Mouse (Mus musculus) ES-E14 (cell line): ENCODE measurements around the gene Shisa7. TPM values are rescaled to one million over a fixed set of nuclear protein-coding genes. Genes with fewer than 3 reads are reported as not detected.

Source experiments
- DNase-seq: peaks from one replicate; pipeline ENCODE4 v3.0.0-alpha.2; 2013; ENCODE audit warnings: low read depth, low spot score
- H3K27ac ChIP-seq: 2 replicates; pipeline ENCODE4 v1.5.1; 2012; ENCODE audit warnings: low read depth, mild to moderate bottlenecking, low read length, moderate library complexity, mixed read lengths; ENCODE audit not compliant: poor library complexity, insufficient read depth, severe bottlenecking
- H3K36me3 ChIP-seq: 2 replicates; pipeline ENCODE4 v1.6.1; 2012; ENCODE audit warnings: mild to moderate bottlenecking, low read length, moderate library complexity, mixed read lengths; ENCODE audit not compliant: control insufficient read depth, poor library complexity, insufficient read depth, severe bottlenecking
- H3K4me1 ChIP-seq, 2 experiments: fragments of 150-350 bp in 1 of 2; sonication (generic) in 1 of 2; 2 replicates each; pipeline ENCODE4 v1.6.1; 2012; ENCODE audit warnings: low read length in 2 of 2, mild to moderate bottlenecking in 1 of 2, mixed read lengths in 1 of 2; ENCODE audit not compliant: control insufficient read depth in 2 of 2, insufficient read depth in 2 of 2, poor library complexity in 1 of 2
- H3K4me3 ChIP-seq, 2 experiments: fragments of 150-350 bp in 1 of 2; sonication (generic) in 1 of 2; 2 replicates each; pipeline ENCODE4 v1.5.1; 2012; ENCODE audit warnings: low read length in 2 of 2, low read depth in 1 of 2, mild to moderate bottlenecking in 1 of 2, mixed read lengths in 1 of 2; ENCODE audit not compliant: insufficient read depth in 1 of 2, poor library complexity in 1 of 2, severe bottlenecking in 1 of 2
- H3K9ac ChIP-seq: 2 replicates; pipeline ENCODE4 v1.6.1; 2012; ENCODE audit warnings: low read depth, mild to moderate bottlenecking, low read length, mixed read lengths; ENCODE audit not compliant: poor library complexity, insufficient read depth, severe bottlenecking
- H3K9me3 ChIP-seq: fragments of 150-350 bp; sonication (generic); 2 replicates; pipeline ENCODE4 v1.6.1; 2012; ENCODE audit warnings: low read depth, mild to moderate bottlenecking, low read length; ENCODE audit not compliant: control insufficient read depth, insufficient read depth
- CHD2 ChIP-seq: IDR thresholded peaks from 2 replicates; pipeline ENCODE4 v1.6.1; 2014; ENCODE audit warnings: mild to moderate bottlenecking, low read depth, low read length, inconsistent platforms
- HCFC1 ChIP-seq: IDR thresholded peaks from 2 replicates; pipeline ENCODE4 v1.6.1; 2012; ENCODE audit warnings: low read length, inconsistent platforms, borderline replicate concordance; ENCODE audit not compliant: insufficient read depth
- MAFK ChIP-seq: IDR thresholded peaks from 2 replicates; pipeline ENCODE4 v1.6.1; 2014; ENCODE audit warnings: mild to moderate bottlenecking, low read depth, low read length, inconsistent platforms; ENCODE audit not compliant: insufficient read depth
- ZC3H11A ChIP-seq: IDR thresholded peaks from 2 replicates; pipeline ENCODE4 v1.6.1; 2012; ENCODE audit warnings: low read depth, mild to moderate bottlenecking, inconsistent platforms, low read length, borderline replicate concordance
- ZNF384 ChIP-seq: IDR thresholded peaks from 2 replicates; pipeline ENCODE4 v1.6.1; 2012; ENCODE audit warnings: low read depth, low read length, inconsistent platforms
- in situ Hi-C, 2 experiments: fragments of 600-800 bp; cut with MboI; formaldehyde crosslinking; loops; one replicate each; pipeline ENCODE4 v1.15.1; 2025; ENCODE audit warnings: low sequenced_read_pairs in 2 of 2, inconsistent platforms in 1 of 2; ENCODE audit not compliant: unreplicated experiment in 2 of 2
- total RNA-seq: library from RNA; depleted of rRNA; stranded (reverse); fragments of 300-350 nt; gene quantifications from 2 replicates; pipeline ENCODE4 v1.2.3, GENCODE M21; 2012

The Shisa7 gene
- total RNA-seq, 1 experiment, result 6.9 TPM

DNA sequence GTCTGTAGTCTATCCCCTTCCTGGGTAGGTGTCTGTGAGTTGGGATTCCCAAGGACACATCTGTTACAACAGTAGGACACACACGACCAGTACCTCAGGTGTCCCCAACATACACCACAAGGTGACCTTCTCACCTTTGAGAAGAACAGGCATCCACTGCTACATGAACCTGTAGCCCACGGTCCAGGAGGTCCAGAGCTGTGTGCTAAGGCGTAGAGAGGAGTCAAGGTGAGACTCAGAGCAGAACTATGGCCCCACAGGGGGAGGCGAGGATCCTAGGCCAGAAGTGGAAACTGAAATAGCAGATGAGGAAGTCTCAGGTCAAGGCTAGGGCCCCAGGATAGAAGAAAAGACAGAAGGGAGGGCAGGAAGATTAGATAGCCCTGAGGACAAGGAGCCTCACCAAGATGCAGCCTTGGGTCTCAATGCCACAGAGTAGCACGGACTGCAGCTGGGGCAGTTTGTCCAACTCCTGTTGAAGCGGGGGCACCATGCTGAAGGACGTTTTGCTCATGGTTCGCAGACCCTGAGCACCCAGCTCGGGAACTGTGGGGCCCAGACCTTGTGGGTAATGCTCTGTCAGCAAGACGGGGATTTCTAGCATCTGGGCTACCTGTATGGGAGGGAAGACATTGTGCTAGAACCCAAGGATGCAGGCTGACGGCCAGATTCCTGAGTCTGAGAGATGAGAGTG, 6.3 kb upstream of the Shisa7 start:
- DNase-seq, result no peak
- H3K4me1 ChIP-seq, result no peaks in the 10 kb centered on the region
- TF ChIP-seq MAFK, result no peak
- H3K9me3 ChIP-seq, result no peaks in the 10 kb centered on the region
- H3K4me3 ChIP-seq, result no peak overlapping the region
- no peaks in the 10 kb centered on the region for H3K36me3 ChIP-seq
- H3K27ac ChIP-seq, result no peak overlapping the region
- H3K9ac ChIP-seq, result no peak overlapping the region
- in situ Hi-C loops, result no loop called here

DNA sequence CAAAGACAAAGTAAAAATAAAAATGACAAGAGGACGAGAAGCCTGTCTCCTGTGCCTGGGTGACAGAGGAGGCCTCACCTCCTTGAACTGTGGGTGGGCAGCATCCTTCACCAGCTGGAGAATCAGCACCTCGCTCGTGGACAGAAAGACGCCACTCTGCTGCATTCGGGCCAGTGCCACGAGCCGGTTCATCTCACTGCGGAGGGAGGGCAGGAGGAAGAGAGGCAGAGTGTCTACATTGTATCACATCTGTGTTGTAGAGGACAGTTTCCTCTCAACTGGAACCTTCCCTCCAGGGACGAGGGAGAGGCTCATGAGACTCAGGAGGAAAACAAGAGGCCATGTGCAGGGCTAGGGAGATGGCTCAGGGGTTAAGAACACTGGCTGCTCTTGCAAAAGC, 4.9 kb upstream of the Shisa7 start:
- Histone ChIP-seq H3K36me3 (no peaks in the 10 kb centered on the region), H3K4me1 (peaks cover 0 to 1% of the 10 kb centered on the region in 2 experiments; a peak in 1 of 4 replicates), H3K4me3 (no peak overlapping the region), H3K9me3 (no peaks in the 10 kb centered on the region), H3K9ac (no peak overlapping the region), H3K27ac (no peak overlapping the region)
- TF ChIP-seq ZC3H11A (no peak), CHD2 (no peak), MAFK (no peak), HCFC1 (no peak), ZNF384 (no peak)
- in situ Hi-C loops, result no loop called here
- no peak for DNase-seq

DNA sequence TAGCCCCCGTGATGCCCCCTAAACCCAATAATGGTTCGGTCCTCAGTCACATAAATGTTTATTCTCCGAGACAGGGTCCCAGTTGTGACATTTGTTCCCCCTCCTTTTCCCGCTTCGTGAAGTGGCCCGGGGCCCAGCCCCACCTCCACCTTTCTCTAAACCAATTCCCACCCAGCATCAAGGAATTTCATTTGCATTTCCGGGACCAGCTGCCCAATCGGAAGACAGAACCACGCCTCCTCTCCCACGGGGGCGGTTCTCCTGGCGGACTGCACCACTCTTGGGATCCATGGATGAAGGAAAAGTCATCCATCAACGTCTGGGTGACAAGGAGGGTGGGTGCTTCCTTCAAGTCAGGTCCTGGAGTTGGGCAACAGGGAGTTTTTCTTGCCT, 417 bp upstream of the Shisa7 start:
- DNase-seq, result peak; percentile 92
- Histone ChIP-seq H3K9me3 (no peaks in the 10 kb centered on the region), H3K27ac (no peak overlapping the region), H3K36me3 (no peaks in the 10 kb centered on the region), H3K4me3 (peak overlapping the region; percentile 63 to 75), H3K9ac (peak overlapping the region; percentile 49; the same call in 1 of the 2 replicates), H3K4me1 (peaks cover 2 to 14% of the 10 kb centered on the region in 2 experiments; a peak in 2 of 4 replicates)
- in situ Hi-C loops, result no loop called here
- TF ChIP-seq CHD2 (peak; percentile 47; the same call in 1 of the 2 replicates), ZC3H11A (no peak)

- in situ Hi-C loops, result no loop called here
Observed at GRCm38 (mm10) chr7:4843604-4844244, 772 bp downstream of the Shisa7 start.

More at GRCm38 (mm10) chr7:4843604-4844244, 772 bp downstream of the Shisa7 start:
- Histone ChIP-seq H3K9ac (peak overlapping the region; percentile 33), H3K27ac (no peak overlapping the region), H3K4me3 (peak overlapping the region; percentile 63 to 75; a peak in 3 of 4 replicates), H3K9me3 (no peaks in the 10 kb centered on the region), H3K36me3 (no peaks in the 10 kb centered on the region), H3K4me1 (peaks cover 2 to 14% of the 10 kb centered on the region in 2 experiments; a peak in 2 of 4 replicates)
- no peak for DNase-seq
- TF ChIP-seq MAFK, result no peak
- TF ChIP-seq CHD2, result no peak
- TF ChIP-seq ZC3H11A, result no peak
- TF ChIP-seq HCFC1, result no peak
- TF ChIP-seq ZNF384, result no peak
